Mouse (Mus musculus) thymus, postnatal 10 days (tissue): ENCODE results near the gene Nhlrc3.

Experiments used
- DNase-seq, 2 experiments: peaks; one replicate each; pipeline ENCODE4 v3.0.0; 2021; ENCODE audit warnings: low spot score in 2 of 2

The Nhlrc3 gene

DNA sequence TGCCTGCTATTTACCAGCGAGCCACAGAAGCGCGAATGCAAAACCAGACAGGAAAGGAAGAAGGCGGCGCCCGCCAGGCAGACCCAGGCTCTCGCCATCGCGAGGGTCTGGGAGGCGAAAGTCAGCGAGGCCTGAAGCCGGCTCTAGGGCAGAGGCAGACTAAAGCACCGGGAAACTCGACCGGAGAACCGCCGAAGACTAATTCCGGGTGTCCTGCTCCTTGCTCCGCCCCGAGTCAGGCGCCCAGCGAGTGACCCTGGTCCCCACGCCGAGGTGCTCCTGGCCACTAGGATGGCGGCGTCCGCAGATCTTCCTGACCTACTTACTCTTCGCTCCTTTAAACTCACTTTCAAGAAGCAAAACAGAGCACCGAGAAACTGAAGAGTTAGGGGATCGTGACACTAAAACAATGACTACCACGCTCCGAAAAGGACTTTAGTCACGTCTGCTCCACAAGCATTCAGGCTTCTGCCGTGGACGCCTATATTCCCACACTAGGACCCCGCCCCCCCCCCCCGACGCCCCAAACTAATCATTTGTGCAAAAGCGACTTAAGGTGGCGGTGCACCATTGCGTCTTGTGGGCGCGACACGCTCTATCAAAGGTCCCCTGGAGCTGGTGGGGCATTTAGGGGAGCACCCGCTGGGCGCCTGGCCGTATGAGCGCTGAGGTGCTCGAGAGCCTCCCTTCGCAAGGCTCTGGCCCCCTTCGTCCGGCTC, at the start of gene Nhlrc3, which contains the start of gene Proser1:
Gene Nhlrc3, minus strand, starts transcription at position 287 of the 719 bp plus-strand sequence.
Gene Proser1, plus strand, starts transcription at position 621 of the 719 bp plus-strand sequence.
- peak; percentile 85 for DNase-seq

DNA sequence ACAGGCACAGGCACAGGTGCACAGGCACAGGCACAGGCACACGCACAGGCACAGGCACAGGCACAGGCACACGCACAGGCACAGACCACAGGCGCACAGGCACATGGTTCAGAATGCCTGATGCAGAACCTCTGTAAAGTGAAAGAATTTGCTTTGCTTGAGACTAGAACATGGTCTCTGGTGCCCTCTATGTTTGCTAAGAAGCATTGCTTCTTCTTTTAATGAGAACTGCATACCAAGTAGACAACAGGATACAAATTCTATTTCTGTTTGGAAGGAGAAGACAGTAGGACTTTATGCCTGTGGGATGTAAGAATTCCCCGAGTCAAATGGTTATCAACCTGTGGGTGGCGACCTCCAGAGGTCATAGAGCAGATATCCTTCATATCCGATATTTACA, 39.3 kb upstream of the Nhlrc3 start:
- DNase-seq = no peak

- no peak for DNase-seq
Observed at GRCm38 (mm10) chr3:53498351-53498905, 35.3 kb upstream of the Nhlrc3 start.

DNA sequence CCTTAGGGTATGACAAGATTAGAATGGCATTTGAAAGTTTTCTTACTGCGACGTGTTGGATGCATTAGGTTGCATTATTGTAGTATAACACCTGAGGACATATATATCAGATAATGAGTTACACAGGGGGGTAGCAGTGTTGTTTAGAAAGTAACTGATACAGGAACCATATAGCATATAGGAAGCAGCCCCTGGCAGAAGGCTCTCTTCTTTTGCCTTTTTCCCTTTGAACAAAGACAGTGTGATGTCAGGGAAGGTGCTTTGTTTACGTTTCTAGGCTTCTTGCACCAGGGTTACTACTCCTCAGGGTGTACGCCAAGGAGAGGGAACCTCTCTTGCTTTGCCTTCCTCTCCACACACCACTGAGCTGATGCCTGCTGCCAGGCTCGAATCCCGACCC, 25.2 kb upstream of the Nhlrc3 start, which contains the start of gene Stoml3:
Gene Stoml3, plus strand, starts transcription at position 301 of the 400 bp plus-strand sequence.
- no peak for DNase-seq

DNA sequence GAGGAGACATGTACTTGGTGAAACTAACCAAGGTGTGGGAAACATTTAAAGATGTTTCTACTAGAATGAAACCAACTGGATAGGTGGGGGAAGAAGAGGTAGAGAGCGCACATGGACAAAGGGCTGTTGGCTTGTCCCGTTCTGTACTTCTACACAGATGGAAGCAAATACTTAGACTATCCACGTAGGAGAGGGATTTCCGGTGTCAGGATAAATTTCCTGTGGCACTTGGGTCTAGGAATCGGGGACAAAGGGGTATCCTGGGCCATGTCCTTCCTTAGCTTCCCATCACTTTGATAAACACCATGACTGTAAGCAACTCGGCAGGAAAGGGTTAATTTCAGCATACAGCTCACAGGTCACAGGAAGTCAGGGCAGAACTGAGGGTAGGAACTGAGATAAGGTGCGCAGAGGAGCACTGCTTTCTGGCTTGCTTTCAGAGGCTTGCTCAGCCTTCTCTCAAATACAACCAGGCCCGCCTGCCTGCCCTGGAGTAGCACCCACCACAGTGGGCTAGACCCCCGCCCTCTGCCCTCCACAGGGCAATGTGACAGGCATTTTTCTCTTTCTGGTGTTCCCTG, 24.0 kb upstream of the Nhlrc3 start:
- DNase-seq = no peak

GRCm38 (mm10) chr3:53486561-53486960, 23.4 kb upstream of the Nhlrc3 start:
- no peak for DNase-seq

GRCm38 (mm10) chr3:53483414-53484059, 20.4 kb upstream of the Nhlrc3 start:
- DNase-seq = no peak

- DNase-seq = no peak
Observed at GRCm38 (mm10) chr3:53478419-53479046, 15.4 kb upstream of the Nhlrc3 start.

GRCm38 (mm10) chr3:53477468-53477867, 14.3 kb upstream of the Nhlrc3 start:
- no peak for DNase-seq

DNA sequence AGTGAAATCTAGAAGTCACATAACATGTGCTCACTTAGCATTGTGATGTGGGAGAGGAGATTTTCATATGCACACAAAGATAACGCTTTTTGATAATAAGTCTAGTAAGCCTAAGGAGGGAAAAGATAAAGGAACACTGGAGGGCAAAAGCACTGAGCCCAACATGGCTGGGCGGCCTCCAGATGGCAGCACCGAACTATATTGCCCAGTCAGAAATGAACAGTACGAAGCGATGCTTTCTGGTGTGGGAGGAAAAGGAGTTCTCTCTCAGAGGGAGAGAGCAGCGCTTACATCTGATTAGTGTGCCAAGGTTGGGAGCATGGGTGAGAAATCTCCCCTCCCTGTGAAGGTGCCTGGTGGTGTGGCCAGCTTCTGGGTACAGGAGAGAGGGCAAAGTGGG, 12.8 kb upstream of the Nhlrc3 start:
- DNase-seq = no peak

GRCm38 (mm10) chr3:53474179-53474578, 11.0 kb upstream of the Nhlrc3 start:
- no peak for DNase-seq

DNA sequence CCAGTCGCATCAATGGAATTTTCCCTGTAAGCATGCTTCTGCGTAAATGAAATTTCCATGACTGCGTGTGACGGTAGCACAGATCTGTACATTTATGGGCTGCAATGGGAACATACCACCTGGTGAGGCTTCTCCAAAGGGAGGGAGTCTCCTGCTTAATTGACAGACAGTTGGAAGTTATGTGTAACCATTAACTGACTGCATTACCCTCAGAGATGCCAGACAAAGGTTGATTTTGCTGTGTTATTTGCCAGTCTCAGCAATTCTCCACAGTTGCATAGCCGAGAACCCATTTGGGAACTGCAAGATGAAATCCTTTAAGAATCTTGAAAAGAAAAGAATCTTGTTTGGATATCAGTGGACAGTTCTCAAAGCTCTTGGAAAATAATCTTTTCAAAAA, 8.9 kb upstream of the Nhlrc3 start:
- no peak for DNase-seq

- no peak for DNase-seq
Observed at GRCm38 (mm10) chr3:53469650-53470049, 6.5 kb upstream of the Nhlrc3 start.

DNA sequence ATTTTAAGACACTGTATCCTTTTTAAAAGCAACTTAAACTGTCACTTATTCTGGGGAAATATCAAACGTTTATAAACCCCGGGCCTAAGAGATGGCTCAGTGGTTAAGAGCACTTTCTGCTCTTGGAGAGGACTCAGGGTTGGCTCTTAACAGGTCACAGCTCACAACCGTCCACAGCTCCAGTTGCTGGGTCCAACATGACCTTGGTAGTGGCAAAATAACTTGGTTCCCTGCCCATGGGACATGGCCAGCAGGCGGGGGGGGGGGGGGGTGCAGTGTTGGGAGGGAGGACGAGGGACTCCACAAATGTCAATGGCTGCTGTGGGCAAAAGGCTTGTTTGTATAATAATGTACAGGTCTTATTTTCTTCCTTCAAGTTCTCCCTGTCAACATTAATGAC, 4.2 kb upstream of the Nhlrc3 start:
- DNase-seq = no peak

- DNase-seq = no peak
Observed at GRCm38 (mm10) chr3:53466481-53466880, 3.3 kb upstream of the Nhlrc3 start.

GRCm38 (mm10) chr3:53465330-53465729, 2.2 kb upstream of the Nhlrc3 start:
- no peak for DNase-seq

GRCm38 (mm10) chr3:53464146-53464698, 1.1 kb upstream of the Nhlrc3 start:
- DNase-seq = no peak

DNA sequence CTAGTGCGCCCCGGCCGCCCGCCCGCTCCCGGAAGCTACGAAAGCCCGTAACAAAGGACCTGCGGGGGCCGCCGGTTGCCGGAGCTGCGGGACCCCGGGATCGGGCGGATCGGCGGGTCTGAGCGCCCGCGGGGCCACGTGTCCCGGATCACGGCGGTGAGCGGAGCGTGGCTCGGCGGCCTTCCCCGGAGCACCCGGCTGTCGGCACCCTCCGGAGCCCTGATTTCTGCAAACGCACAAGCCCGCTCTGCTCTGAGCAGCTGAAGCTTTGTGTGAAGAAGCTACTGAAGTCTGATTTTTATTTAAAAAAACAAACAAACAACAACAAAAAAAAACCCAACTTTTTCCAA, 608 bp upstream of the Nhlrc3 start:
- DNase-seq = no peak

- DNase-seq = no peak
Observed at GRCm38 (mm10) chr3:53462701-53463045, 459 bp downstream of the Nhlrc3 start.

- DNase-seq = no peak
Observed at GRCm38 (mm10) chr3:53460106-53460505, 3.0 kb downstream of the Nhlrc3 start.

- DNase-seq = no peak
Observed at GRCm38 (mm10) chr3:53457750-53458149, 5.4 kb downstream of the Nhlrc3 start.

GRCm38 (mm10) chr3:53454984-53455383, 8.1 kb downstream of the Nhlrc3 start:
- DNase-seq = no peak
